Mouse (Mus musculus): ENCODE data around the gene Foxo3. TPM values are rescaled to one million over a fixed set of nuclear protein-coding genes. Genes with fewer than 3 reads are reported as not detected.

Gene Foxo3
- polyA plus RNA-seq, 1 experiment, result 4.7 TPM

DNA sequence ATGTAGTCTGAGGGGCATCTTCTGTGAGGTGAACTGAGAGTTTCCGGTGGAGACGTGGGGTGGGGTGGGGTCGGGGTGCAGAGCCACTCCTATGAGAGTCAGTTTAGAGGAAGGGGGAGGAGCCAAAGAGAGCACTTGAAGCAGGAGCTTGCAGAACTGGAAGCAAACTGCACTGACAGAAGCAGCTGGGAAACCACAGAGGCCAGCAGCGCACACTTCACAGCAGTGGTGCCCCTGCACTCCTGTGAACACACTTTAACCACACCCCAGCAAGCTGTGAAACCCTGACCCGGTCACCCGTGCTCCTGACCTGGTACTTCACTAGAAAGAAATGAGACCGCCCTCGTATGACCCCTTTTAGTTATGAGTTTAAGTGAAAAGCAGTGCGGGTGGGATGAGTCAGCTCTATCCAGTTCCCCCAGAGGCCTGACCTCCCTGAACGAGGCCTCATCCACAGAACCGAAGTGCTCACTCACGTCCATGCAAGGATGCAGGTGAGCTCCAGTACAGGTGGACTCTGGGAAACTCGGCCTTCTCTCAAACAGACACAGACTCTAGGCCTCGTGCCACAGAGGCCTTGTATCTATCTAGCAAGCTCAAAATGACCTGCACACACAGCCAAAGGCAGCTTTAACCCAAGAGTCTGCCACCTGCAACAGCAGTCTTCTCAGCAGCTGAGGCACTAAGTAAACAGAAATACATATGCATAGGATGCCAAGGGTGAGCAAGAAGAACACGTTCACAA is 7.1 kb downstream of the Foxo3 start:
- peaks cover 24% of the 10 kb centered on the region for H3K4me1 ChIP-seq (ENCODE audit: control insufficient read depth, insufficient read depth, insufficient read length, low read length)
- H3K27ac ChIP-seq (replicated peaks; ENCODE audit: low read depth, low read length), result no peak overlapping the region
- no peak overlapping the region for H3K4me3 ChIP-seq (ENCODE audit: insufficient read depth, low read depth, low read length)

DNA sequence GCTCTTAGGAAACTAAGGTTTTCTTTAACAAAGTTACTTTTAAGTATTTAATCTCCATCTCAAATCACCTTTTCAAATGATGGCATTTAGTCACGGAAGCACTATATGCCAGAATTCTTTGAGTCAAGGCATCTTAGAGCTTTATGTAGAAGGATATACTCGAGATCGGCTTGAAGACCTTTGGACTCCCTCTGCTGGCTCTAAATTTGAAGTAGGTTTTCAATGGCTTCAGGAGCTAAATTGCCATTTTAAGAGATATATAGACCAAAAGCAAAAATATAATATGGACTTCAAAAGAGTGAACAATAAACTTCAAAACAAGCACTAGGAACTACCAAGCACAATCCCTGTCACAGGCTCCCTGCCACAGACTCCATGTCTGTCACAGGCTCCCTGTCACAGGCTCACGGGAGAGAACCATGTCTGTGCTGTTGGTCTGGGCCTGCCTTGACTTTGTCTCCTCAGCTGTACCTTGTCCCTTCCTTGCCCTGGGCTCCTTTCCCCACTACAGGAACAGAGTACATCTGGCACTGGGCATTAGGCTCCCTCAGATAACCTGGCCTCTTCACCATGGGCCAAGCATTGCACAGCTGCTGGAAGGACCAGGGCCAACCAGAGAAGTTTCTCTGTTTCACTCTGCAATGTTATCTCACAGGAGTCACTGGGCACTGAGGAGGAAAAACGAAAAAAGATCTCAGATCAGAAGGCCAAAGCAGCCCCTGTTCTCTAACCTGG is 8.6 kb downstream of the Foxo3 start:
- Histone ChIP-seq H3K4me3 (ENCODE audit: insufficient read depth, low read depth, low read length) (no peak overlapping the region), H3K27ac (replicated peaks; ENCODE audit: low read depth, low read length) (no peak overlapping the region), H3K4me1 (ENCODE audit: control insufficient read depth, insufficient read depth, insufficient read length, low read length) (peaks cover 16% of the 10 kb centered on the region)

DNA sequence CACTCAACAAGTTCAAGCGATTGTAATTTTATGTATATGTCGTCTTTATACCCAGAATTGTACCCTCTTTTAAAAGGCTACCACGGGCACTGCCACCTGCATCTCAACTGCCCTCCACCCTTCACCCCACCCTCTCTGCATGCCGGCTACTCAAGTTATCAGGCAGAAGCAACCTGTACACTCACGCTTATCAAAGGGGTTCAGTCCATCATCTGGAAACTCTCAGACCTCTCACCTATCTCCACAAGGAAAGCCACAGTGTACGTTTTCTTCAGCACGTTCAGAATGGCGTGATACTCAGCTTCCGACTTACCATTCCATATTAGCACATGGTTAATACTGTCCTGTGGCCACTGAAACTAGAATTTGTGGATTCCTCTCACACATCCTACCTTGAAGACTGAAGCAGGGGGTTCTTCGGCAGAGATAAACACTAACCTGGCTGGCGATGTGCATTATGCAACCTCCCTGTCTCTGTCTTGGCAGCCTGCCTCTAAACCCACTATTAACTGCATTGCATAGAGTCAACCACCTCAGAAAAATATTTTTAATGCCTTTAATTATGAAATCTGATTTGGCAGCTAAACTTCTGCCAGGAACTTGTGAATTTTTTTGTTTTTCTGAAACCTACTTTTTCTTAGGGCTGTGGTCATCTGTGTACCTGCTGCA is 11.4 kb downstream of the Foxo3 start:
- H3K4me3 ChIP-seq (ENCODE audit: insufficient read depth, low read depth, low read length), result no peak overlapping the region
- peaks cover 12% of the 10 kb centered on the region for H3K4me1 ChIP-seq (ENCODE audit: control insufficient read depth, insufficient read depth, insufficient read length, low read length)
- H3K27ac ChIP-seq (replicated peaks; ENCODE audit: low read depth, low read length), result no peak overlapping the region

GRCm38 (mm10) chr10:42264195-42264594 is 12.4 kb downstream of the Foxo3 start:
- peaks cover 7% of the 10 kb centered on the region for H3K4me1 ChIP-seq (ENCODE audit: control insufficient read depth, insufficient read depth, insufficient read length, low read length)
- no peak overlapping the region for H3K4me3 ChIP-seq (ENCODE audit: insufficient read depth, low read depth, low read length)
- H3K27ac ChIP-seq (replicated peaks; ENCODE audit: low read depth, low read length), result no peak overlapping the region

GRCm38 (mm10) chr10:42263701-42264100 is 12.9 kb downstream of the Foxo3 start:
- Histone ChIP-seq H3K4me1 (ENCODE audit: control insufficient read depth, insufficient read depth, insufficient read length, low read length) (peaks cover 7% of the 10 kb centered on the region), H3K27ac (replicated peaks; ENCODE audit: low read depth, low read length) (no peak overlapping the region), H3K4me3 (ENCODE audit: insufficient read depth, low read depth, low read length) (no peak overlapping the region)

- H3K27ac ChIP-seq (replicated peaks; ENCODE audit: low read depth, low read length), result no peak overlapping the region
- no peak overlapping the region for H3K4me3 ChIP-seq (ENCODE audit: insufficient read depth, low read depth, low read length)
Observed at GRCm38 (mm10) chr10:42262061-42262460, 14.5 kb downstream of the Foxo3 start.

GRCm38 (mm10) chr10:42261103-42261502 is 15.5 kb downstream of the Foxo3 start:
- Histone ChIP-seq H3K27ac (replicated peaks; ENCODE audit: low read depth, low read length) (no peak overlapping the region), H3K4me3 (ENCODE audit: insufficient read depth, low read depth, low read length) (no peak overlapping the region), H3K4me1 (ENCODE audit: control insufficient read depth, insufficient read depth, insufficient read length, low read length) (peaks cover 2% of the 10 kb centered on the region; the same call in 1 of the 2 replicates)

More at GRCm38 (mm10) chr10:42262061-42262460, 14.5 kb downstream of the Foxo3 start:
- peaks cover 2% of the 10 kb centered on the region; the same call in 1 of the 2 replicates for H3K4me1 ChIP-seq (ENCODE audit: control insufficient read depth, insufficient read depth, insufficient read length, low read length)

GRCm38 (mm10) chr10:42260523-42260922 is 16.0 kb downstream of the Foxo3 start:
- Histone ChIP-seq H3K4me3 (ENCODE audit: insufficient read depth, low read depth, low read length) (no peak overlapping the region), H3K4me1 (ENCODE audit: control insufficient read depth, insufficient read depth, insufficient read length, low read length) (peaks cover 2% of the 10 kb centered on the region; the same call in 1 of the 2 replicates), H3K27ac (replicated peaks; ENCODE audit: low read depth, low read length) (no peak overlapping the region)

- Histone ChIP-seq H3K27ac (replicated peaks; ENCODE audit: low read depth, low read length) (no peak overlapping the region), H3K4me3 (ENCODE audit: insufficient read depth, low read depth, low read length) (no peak overlapping the region), H3K4me1 (ENCODE audit: control insufficient read depth, insufficient read depth, insufficient read length, low read length) (peaks cover 2% of the 10 kb centered on the region; the same call in 1 of the 2 replicates)
Observed at GRCm38 (mm10) chr10:42259602-42260001, 17.0 kb downstream of the Foxo3 start.

DNA sequence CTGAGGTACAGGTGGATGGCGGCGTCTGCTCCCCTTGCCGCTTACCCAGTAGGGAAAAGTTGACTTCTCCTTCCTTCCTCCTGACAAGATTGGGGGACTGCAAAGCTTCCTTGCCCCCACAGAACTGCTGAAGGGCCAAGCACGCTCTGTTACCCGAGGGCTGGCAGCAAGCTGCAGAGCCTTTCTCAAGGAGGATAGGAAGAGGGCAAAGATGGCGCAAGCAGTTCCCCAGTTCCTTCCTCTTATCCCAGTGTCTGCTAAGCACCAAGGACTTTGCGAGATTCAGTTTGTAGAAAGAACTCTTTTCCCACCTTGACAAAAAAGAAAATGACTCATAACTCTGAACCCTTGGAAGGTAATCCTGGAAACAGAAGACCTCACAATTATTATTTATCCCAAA is 18.6 kb downstream of the Foxo3 start:
- H3K4me1 ChIP-seq (ENCODE audit: control insufficient read depth, insufficient read depth, insufficient read length, low read length), result peaks cover 6% of the 10 kb centered on the region; the same call in 1 of the 2 replicates
- no peak overlapping the region for H3K4me3 ChIP-seq (ENCODE audit: insufficient read depth, low read depth, low read length)

DNA sequence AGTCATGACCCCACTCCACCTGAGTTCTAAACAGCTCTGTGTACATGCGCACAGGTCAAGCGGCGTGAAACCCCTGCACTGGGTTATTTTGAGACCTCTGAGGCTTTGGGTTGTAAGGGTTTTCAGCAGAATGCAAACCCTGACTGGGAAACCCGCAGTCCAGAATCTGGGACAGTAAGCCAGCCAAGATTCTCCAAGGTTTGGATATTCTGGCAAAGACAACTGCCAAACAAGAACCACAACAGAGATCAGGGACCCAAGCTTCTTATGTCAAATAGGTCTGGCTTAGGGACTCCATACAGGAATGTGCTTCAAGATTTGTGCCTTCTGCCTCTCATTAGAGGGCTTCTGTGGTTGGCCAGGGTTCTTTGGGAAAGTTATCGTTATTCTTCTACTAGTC is 21.8 kb downstream of the Foxo3 start:
- Histone ChIP-seq H3K4me1 (ENCODE audit: control insufficient read depth, insufficient read depth, insufficient read length, low read length) (peaks cover 14% of the 10 kb centered on the region), H3K27ac (replicated peaks; ENCODE audit: low read depth, low read length) (no peak overlapping the region), H3K4me3 (ENCODE audit: insufficient read depth, low read depth, low read length) (no peak overlapping the region)

More for the DNA sequence above, 18.6 kb downstream of the Foxo3 start:
- H3K27ac ChIP-seq (replicated peaks; ENCODE audit: low read depth, low read length), result no peak overlapping the region

DNA sequence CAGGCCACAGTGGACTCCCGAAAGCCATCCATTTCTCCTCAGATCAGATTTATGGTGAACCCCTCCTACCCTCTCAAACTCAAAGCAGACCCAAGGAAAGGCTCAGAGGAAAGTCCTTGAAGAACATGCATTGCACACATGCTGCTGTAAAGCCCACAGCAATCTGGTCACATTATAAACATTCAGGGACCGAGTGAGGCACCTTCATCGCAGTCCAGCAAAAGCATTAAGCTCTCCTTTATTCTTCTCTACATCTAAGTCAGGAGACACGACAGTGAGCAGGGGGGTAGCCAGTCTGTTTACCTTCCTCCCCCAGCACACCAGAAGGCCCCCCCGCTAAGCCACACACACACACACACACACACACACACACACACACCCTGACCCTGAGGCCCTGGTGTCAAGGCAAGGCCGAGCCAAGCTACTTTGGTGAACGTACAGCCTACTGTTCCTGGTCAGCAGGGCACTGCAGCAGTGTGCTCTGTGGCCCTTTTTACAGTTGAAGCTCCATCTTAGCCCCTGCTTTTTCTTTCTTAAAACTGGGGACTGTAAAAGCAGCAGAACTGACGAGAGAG is 24.7 kb downstream of the Foxo3 start:
- H3K27ac ChIP-seq (replicated peaks; ENCODE audit: low read depth, low read length), result peak overlapping the region; percentile 11; the same call in 1 of the 2 replicates
- H3K4me3 ChIP-seq (ENCODE audit: insufficient read depth, low read depth, low read length), result no peak overlapping the region
- peaks cover 22% of the 10 kb centered on the region for H3K4me1 ChIP-seq (ENCODE audit: control insufficient read depth, insufficient read depth, insufficient read length, low read length)

DNA sequence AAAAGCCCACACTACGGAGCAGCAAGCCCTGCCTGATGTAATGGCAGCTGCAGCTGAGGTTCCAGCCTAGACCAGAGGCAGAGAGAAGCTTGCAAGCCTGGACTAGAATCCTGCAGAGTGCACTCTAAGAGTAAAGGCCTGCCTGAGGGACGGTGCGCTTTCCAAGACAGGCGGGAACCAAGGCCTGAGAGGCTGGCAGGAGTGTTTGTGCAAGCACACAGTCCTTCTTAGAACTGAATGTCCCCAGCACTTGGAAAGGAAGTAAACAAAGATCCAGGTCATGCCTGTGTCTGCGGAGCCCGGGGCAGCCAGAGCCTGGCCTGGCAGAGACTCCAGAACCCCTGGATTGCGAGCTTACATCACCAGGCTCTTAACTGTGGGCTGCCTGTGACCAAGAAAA is 25.4 kb downstream of the Foxo3 start:
- Histone ChIP-seq H3K4me1 (ENCODE audit: control insufficient read depth, insufficient read depth, insufficient read length, low read length) (peaks cover 26% of the 10 kb centered on the region), H3K27ac (replicated peaks; ENCODE audit: low read depth, low read length) (0 out of 2 replicates have a peak overlapping the region, but pooled peaks have one; percentile 15), H3K4me3 (ENCODE audit: insufficient read depth, low read depth, low read length) (no peak overlapping the region)

DNA sequence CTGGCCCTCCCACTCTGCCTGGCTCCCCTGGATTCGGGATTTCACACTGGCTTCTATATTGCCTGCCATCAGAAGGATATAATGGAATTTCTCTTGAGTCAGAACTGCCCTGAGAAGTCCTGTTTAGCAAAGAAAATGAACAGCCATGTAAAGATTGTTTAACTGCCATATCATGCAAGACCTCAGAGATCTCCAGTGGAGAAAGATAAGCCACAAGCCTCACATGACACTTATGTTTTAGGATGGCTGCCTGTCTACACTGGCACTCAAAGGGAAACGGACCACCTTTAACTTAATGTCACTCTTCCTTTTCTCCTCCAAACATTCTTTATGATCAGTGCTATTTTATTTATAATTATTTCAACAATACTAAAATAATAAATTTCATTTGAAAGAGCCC is 26.6 kb downstream of the Foxo3 start:
- Histone ChIP-seq H3K4me1 (ENCODE audit: control insufficient read depth, insufficient read depth, insufficient read length, low read length) (peaks cover 34% of the 10 kb centered on the region), H3K27ac (replicated peaks; ENCODE audit: low read depth, low read length) (no peak overlapping the region)

GRCm38 (mm10) chr10:42248644-42249043 is 27.9 kb downstream of the Foxo3 start:
- peaks cover 38% of the 10 kb centered on the region for H3K4me1 ChIP-seq (ENCODE audit: control insufficient read depth, insufficient read depth, insufficient read length, low read length)
- no peak overlapping the region for H3K4me3 ChIP-seq (ENCODE audit: insufficient read depth, low read depth, low read length)
- no peak overlapping the region for H3K27ac ChIP-seq (replicated peaks; ENCODE audit: low read depth, low read length)

More for the DNA sequence above, 26.6 kb downstream of the Foxo3 start:
- H3K4me3 ChIP-seq (ENCODE audit: insufficient read depth, low read depth, low read length), result no peak overlapping the region
